Mouse (Mus musculus) G1E (cell line): ENCODE data around the gene Mroh3.

ENCODE experiments used
- CTCF ChIP-seq: IDR thresholded peaks from 2 replicates; pipeline ENCODE4 v1.5.1; 2012; ENCODE audit warnings: low read depth, low read length, inconsistent platforms, mixed read lengths
- GATA1 ChIP-seq: IDR thresholded peaks from 2 replicates; pipeline ENCODE4 v1.6.1; 2012; ENCODE audit warnings: borderline replicate concordance, low read length, inconsistent platforms, mixed read lengths
- GATA2 ChIP-seq: IDR thresholded peaks from 2 replicates; pipeline ENCODE4 v1.6.1; 2012; ENCODE audit warnings: low read depth, low read length, inconsistent platforms, borderline replicate concordance
- TAL1 ChIP-seq: conservative IDR thresholded peaks from 2 replicates; pipeline ENCODE4 v1.6.1; 2012; ENCODE audit warnings: low read depth, low read length, inconsistent platforms, mixed read lengths

- TF ChIP-seq CTCF (no peak), GATA1 (no peak), TAL1 (no peak), GATA2 (no peak)
Measured at GRCm38 (mm10) chr1:136160930-136161329, 51.7 kb downstream of the Mroh3 start.
